Mouse (Mus musculus): ENCODE results near the gene Slc7a14. TPM values are rescaled to one million over a fixed set of nuclear protein-coding genes. Genes with fewer than 3 reads are reported as not detected.

The Slc7a14 gene
- polyA plus RNA-seq, 2 experiments: 0.03 TPM; not detected in 1

DNA sequence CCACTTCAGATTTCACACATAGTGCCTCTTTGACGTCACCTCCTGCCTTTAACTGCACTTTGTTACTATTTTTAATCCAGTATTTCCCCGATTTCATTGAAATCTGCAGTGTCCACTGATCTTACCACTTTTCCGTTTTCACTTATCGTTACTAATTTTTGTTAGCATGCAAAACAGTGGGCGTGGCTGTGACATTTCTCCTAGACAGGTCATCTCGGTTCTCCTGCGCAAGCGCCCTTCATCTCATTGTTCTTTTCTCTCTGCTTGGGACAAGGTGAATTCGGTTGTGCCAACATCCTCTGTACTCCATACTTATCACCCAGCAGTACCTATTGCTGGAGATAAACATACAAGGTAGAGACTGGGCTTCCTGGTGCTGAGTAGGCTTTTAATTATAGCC, 56.3 kb downstream of the Slc7a14 start:
- ATAC-seq (ENCODE audit: insufficient read depth): no peak
- Histone ChIP-seq H3K9me3 (ENCODE audit: control insufficient read depth, low read length) (no peaks in the 10 kb centered on the region), H3K9ac (replicated peaks) (no peak overlapping the region), H3K4me2 (ENCODE audit: low read depth) (no peak overlapping the region), H3K36me3 (replicated peaks; ENCODE audit: control insufficient read depth, insufficient read depth, low read depth) (no peaks in the 10 kb centered on the region), H3K4me1 (replicated peaks; ENCODE audit: control insufficient read depth in 2 of 2, insufficient read depth in 2 of 2, low read length in 1 of 2) (no peaks in the 10 kb centered on the region), H3K27ac (no peak overlapping the region), H3K27me3 (ENCODE audit: control insufficient read depth, insufficient read depth, low read length) (no peaks in the 10 kb centered on the region), H3K4me3 (ENCODE audit: insufficient read depth in 1 of 2, low read depth in 2 of 2, low read length in 2 of 2) (no peak overlapping the region)
- 69% methylated on average over 9 of the region's 9 CpGs for WGBS (ENCODE audit: insufficient replicate concordance)
- TF ChIP-seq CTCF (IDR thresholded peaks at IDR 0.05; ENCODE audit: low read depth) (no peak), EP300 (IDR thresholded peaks at IDR 0.05; ENCODE audit: low read depth) (no peak)
- DNase-seq (ENCODE audit: low read depth in 3 of 3, low spot score in 3 of 3): no peak

GRCm38 (mm10) chr3:31252566-31252965, 57.6 kb downstream of the Slc7a14 start:
- TF ChIP-seq EP300 (IDR thresholded peaks at IDR 0.05; ENCODE audit: low read depth) (no peak), CTCF (IDR thresholded peaks at IDR 0.05; ENCODE audit: low read depth) (no peak)
- ATAC-seq (ENCODE audit: insufficient read depth): no peak
- Histone ChIP-seq H3K4me1 (replicated peaks; ENCODE audit: control insufficient read depth in 2 of 2, insufficient read depth in 2 of 2, low read length in 1 of 2) (no peaks in the 10 kb centered on the region), H3K27ac (no peak overlapping the region), H3K36me3 (replicated peaks; ENCODE audit: control insufficient read depth, insufficient read depth, low read depth) (no peaks in the 10 kb centered on the region), H3K27me3 (ENCODE audit: control insufficient read depth, insufficient read depth, low read length) (no peaks in the 10 kb centered on the region), H3K9me3 (ENCODE audit: control insufficient read depth, low read length) (no peaks in the 10 kb centered on the region), H3K4me3 (ENCODE audit: insufficient read depth in 1 of 2, low read depth in 2 of 2, low read length in 2 of 2) (no peak overlapping the region), H3K4me2 (ENCODE audit: low read depth) (no peak overlapping the region), H3K9ac (replicated peaks) (no peak overlapping the region)
- WGBS (ENCODE audit: insufficient replicate concordance): 36% methylated on average over 3 of the region's 3 CpGs
- no peak for DNase-seq (ENCODE audit: low read depth in 3 of 3, low spot score in 3 of 3)

GRCm38 (mm10) chr3:31243478-31243877, 66.7 kb downstream of the Slc7a14 start:
- no peak overlapping the region for H3K9ac ChIP-seq (replicated peaks)
- H3K4me1 ChIP-seq (replicated peaks; ENCODE audit: control insufficient read depth in 2 of 2, insufficient read depth in 2 of 2, low read length in 1 of 2): no peaks in the 10 kb centered on the region
- 46% methylated on average over 1 of the region's 1 CpGs for WGBS (ENCODE audit: insufficient replicate concordance)
- DNase-seq (ENCODE audit: low read depth in 3 of 3, low spot score in 3 of 3) (no peak), ATAC-seq (ENCODE audit: insufficient read depth) (no peak)
- no peak overlapping the region for H3K4me3 ChIP-seq (ENCODE audit: insufficient read depth in 1 of 2, low read depth in 2 of 2, low read length in 2 of 2)
- TF ChIP-seq CTCF (IDR thresholded peaks at IDR 0.05; ENCODE audit: low read depth) (no peak), EP300 (IDR thresholded peaks at IDR 0.05; ENCODE audit: low read depth) (no peak)
- no peaks in the 10 kb centered on the region for H3K36me3 ChIP-seq (replicated peaks; ENCODE audit: control insufficient read depth, insufficient read depth, low read depth)
- no peak overlapping the region for H3K27ac ChIP-seq
- H3K4me2 ChIP-seq (ENCODE audit: low read depth): no peak overlapping the region
- no peaks in the 10 kb centered on the region for H3K27me3 ChIP-seq (ENCODE audit: control insufficient read depth, insufficient read depth, low read length)
- H3K9me3 ChIP-seq (ENCODE audit: control insufficient read depth, low read length): no peaks in the 10 kb centered on the region

DNA sequence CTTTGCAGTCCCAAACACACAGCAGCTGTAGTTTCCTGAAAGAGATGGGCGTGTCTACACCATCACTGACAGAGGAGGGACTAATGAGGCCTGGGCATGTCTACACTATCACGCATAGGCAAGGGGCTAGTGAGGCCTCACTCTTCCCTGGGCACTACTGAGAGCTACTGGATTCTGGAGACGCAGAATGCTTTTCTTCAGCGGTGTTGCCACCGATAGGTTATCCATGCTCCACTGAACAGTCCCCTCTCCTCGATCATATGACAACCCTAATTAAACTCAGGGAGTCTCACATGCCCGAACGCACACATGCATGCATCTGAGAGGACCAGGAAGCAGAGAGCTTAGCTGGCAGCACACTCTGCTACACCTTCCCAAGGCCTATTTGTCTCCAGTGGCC, 69.3 kb downstream of the Slc7a14 start:
- ATAC-seq (ENCODE audit: insufficient read depth) (no peak), DNase-seq (ENCODE audit: low read depth in 3 of 3, low spot score in 3 of 3) (no peak)
- H3K27ac ChIP-seq: no peak overlapping the region
- 75% methylated on average over 8 of the region's 8 CpGs for WGBS (ENCODE audit: insufficient replicate concordance)
- H3K36me3 ChIP-seq (replicated peaks; ENCODE audit: control insufficient read depth, insufficient read depth, low read depth): no peaks in the 10 kb centered on the region
- no peaks in the 10 kb centered on the region for H3K4me1 ChIP-seq (replicated peaks; ENCODE audit: control insufficient read depth in 2 of 2, insufficient read depth in 2 of 2, low read length in 1 of 2)
- H3K9ac ChIP-seq (replicated peaks): no peak overlapping the region
- no peak overlapping the region for H3K4me3 ChIP-seq (ENCODE audit: insufficient read depth in 1 of 2, low read depth in 2 of 2, low read length in 2 of 2)
- no peak overlapping the region for H3K4me2 ChIP-seq (ENCODE audit: low read depth)
- H3K27me3 ChIP-seq (ENCODE audit: control insufficient read depth, insufficient read depth, low read length): no peaks in the 10 kb centered on the region
- no peaks in the 10 kb centered on the region for H3K9me3 ChIP-seq (ENCODE audit: control insufficient read depth, low read length)
- TF ChIP-seq EP300 (IDR thresholded peaks at IDR 0.05; ENCODE audit: low read depth): no peak
- no peak for TF ChIP-seq CTCF (IDR thresholded peaks at IDR 0.05; ENCODE audit: low read depth)

DNA sequence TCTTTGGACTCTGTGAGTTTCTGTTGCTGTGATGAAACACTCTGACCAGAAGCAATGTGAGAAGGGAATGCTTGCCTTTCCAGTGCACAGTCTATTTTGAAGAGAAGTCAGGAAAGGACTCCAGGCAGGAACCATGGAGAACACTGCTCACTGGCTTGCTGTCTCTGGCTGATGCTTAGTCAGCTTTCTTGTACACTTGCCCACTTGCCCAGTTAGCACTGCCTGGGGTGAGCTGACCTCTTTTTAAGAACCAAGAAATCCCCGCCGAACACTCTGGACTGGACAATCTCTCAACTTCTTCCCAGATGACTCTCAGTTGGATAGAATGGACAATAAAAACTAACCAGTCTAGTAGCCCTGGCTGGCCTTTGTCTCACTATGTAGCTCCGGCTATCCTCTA, 70.5 kb downstream of the Slc7a14 start:
- WGBS (ENCODE audit: insufficient replicate concordance): 70% methylated on average over 3 of the region's 3 CpGs
- Histone ChIP-seq H3K4me1 (replicated peaks; ENCODE audit: control insufficient read depth in 2 of 2, insufficient read depth in 2 of 2, low read length in 1 of 2) (no peaks in the 10 kb centered on the region), H3K27ac (no peak overlapping the region), H3K4me2 (ENCODE audit: low read depth) (no peak overlapping the region), H3K36me3 (replicated peaks; ENCODE audit: control insufficient read depth, insufficient read depth, low read depth) (no peaks in the 10 kb centered on the region), H3K27me3 (ENCODE audit: control insufficient read depth, insufficient read depth, low read length) (no peaks in the 10 kb centered on the region), H3K9ac (replicated peaks) (no peak overlapping the region), H3K9me3 (ENCODE audit: control insufficient read depth, low read length) (no peaks in the 10 kb centered on the region), H3K4me3 (ENCODE audit: insufficient read depth in 1 of 2, low read depth in 2 of 2, low read length in 2 of 2) (no peak overlapping the region)
- TF ChIP-seq EP300 (IDR thresholded peaks at IDR 0.05; ENCODE audit: low read depth): no peak
- no peak for TF ChIP-seq CTCF (IDR thresholded peaks at IDR 0.05; ENCODE audit: low read depth)
- DNase-seq (ENCODE audit: low read depth in 3 of 3, low spot score in 3 of 3) (no peak), ATAC-seq (ENCODE audit: insufficient read depth) (no peak)
